Mouse (Mus musculus): ENCODE results near the gene Gm11983. TPM values are rescaled to one million over a fixed set of nuclear protein-coding genes. Genes with fewer than 3 reads are reported as not detected.
"Not testable (repeated sequence)": the region's sequence is repeated elsewhere in the genome, so short reads cannot be mapped to it uniquely, and the experiment has no call there.

Gene Gm11983
- total RNA-seq (2021): not detected

DNA sequence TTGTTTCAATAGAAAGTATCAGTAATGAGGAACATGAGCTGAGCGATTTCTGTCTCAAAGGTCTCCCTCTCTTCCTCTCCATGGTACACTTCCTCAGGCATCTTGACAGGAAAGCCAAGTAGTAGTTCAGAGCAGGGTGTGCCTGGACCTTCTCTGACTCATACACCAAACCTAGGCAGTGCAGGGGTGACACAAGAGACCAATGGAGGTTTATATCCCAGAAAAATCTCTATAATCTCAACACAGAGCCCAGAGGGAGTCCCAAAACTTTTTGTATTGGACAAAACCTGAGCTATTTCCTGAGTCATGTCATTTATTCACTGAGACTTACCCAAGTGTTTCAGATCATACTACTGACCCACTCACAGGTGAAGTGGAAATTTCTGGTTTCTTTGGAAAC lies at the start of gene Gm11983:
TSS of gene Gm11983 (minus strand) at position 101 of the 400 bp plus-strand sequence.
- no peak for DNase-seq

DNA sequence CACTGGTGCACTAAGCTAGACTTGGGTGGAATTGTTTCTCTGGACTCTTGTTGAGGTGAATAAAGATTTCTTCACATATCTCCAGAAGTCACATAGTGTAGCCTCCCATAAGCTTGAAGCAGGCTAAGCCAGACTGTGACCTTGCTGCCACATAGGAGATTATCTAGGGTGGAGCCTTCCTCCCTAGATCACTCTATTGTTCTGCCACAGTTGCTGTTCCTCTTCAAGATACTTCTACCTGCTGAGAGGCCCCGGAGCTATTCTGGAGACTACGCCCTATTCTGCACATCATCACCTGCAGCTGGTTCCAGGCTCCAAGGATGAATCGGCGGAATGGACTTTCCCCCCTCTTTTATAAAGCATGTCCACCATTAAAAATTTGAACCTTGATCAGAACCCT lies 45.6 kb upstream of the Gm11983 start:
- DNase-seq: not testable (repeated sequence)

DNA sequence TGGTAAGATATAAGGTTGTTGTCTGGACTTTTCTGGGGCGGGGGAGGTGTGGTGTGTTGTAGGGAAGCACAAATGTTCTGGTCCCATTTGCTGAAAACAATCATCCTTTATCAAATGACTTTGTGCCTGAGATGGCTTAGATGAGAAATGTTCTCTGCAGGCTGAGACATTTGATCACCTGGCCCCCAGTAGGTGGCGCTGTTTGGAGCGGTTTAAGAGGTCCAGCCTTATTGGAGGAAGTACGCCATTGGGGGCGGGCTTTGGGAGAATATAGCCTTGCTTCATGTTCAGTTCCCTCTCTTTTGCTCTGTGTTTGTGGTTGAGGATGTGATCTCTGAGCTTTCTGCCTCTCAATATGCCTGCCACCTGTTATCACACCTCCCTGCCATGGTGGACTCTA lies 44.2 kb upstream of the Gm11983 start:
- peak; percentile 34 for DNase-seq

DNA sequence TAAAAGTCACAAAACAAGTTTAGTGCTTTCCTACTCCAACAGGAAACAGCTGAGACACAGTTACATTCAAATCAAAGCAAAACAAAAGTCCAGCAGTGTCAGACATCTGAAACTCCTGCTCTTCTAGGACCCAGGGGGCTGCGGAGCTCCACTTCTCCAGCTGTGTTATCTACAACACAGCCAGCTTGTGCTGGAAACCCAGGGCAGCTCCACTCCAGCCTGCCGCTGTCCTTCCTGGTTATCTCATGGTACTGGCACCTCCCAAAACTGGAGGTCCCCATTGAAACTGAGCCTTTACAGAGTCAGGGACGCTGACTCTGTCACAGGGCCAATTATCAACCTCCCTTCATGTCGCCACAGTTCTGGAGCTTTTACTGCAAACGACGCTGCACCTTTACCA lies 40.3 kb upstream of the Gm11983 start:
- DNase-seq: no peak

DNA sequence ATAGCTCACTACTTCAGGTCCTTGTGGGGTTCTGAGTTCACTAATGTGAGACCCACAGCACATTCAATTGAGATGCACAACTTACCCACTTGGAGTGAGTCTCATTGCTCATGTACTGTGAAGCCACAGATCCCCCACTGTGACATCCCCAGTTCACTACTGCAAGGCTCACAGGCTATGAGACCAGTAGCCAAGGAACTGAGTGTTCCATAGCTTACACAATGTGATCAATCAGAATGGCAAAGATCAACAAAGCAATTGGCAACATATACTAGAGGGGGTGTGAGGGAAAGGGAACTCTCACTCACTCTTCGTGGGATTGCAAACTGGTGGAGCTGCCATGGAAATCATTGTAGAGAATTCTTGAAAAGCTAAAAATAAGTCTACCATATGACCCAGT lies 33.5 kb upstream of the Gm11983 start:
- DNase-seq: no peak

DNA sequence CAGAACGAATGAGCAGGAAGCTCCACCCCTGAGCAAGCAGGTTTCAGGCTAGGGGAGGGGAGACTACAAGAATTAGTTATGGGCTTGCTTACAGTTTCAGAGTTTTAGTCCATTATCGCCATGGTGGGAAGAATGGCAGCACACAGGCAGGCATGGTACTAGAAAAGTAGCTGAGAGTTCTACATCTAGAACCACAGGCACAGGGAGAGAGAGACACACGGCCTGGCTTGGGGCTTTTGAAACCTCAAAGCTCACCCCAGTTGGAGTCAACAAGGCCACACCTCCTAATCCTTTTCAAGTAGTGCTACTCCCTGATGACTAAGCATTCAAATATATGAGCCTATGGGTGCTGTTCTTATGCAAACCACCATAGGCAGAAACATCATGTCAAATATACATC lies 28.1 kb upstream of the Gm11983 start:
- no peak for DNase-seq

DNA sequence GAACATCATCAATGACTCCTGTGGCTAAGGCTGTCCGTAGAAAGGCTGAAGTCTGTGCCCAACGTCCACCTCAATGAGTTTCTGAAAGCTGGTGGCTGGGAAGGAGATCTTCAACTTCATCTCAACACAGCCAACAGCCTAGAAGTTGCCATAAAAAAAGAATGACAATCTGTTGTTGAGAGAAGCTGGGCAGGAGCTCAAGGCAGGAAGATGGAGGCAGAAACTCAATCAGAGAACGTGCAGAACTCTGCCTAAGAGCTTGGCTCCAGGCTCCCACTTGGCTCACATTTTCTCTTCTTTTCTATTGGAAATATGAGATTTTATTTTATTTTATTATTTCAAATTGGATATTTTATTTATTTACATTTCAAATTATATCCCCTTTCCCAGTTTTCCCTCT lies 24.7 kb upstream of the Gm11983 start:
- DNase-seq: no peak

DNA sequence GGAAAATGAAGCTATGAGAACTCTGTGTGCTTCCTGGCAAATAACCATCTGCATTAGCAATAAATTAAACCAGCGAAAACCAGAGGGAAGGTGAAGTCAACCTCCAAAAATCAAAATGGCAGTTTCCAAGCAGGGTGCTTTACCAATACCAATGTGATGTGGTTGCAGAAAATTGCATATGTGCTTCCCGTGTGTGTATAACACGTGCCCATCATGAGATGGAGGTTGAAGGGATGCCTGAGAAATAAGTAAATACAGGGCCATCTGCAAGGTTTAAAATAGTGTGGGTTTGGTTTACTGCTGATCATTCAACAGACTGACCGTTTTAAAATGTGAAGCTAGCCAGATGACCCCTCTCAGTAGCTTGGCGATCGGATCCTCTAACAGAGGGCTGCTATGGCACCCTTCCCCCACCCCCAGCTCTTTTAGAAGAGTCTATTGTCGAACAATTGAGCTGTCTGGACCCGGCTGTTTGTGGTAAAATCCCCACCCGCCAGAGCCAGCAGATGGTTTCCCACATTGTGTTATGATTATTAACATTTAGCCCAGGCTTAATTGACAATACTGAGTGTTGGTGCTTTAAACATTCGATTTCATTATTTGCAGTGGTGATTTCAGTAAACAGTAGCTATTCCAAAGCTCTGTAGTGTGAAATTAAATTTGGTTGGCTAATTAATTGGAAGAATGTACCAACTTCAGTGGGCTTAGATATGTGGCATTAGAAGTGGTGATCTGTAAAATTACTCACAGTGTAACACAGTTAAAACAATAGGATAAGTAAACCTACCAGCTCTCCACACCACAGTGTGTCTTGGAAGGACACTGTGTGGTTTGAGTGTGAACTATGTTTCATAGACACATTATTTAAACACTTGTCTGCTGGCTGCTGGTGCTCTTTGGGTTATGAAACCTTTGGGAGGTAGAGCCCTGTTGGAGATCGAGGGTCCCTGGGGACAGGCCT lies 22.7 kb upstream of the Gm11983 start:
- no peak for DNase-seq

DNA sequence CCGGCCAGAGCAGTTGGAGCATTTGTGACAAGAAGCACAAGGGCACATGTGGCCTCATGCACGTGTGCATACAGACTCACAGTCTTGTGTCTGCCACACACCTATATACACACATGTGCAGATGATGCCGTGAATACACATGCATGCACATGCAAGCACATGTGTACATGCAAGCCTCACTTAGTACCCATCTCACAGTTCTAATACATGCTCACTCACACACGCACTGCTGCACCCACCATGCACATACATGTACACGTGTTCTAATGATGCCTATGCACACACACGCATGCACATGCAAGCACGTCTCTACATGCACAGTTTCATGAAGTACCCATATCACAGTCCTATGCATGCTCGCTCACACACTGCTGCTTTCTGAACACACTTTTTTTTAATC lies 21.6 kb upstream of the Gm11983 start:
- no peak for DNase-seq

DNA sequence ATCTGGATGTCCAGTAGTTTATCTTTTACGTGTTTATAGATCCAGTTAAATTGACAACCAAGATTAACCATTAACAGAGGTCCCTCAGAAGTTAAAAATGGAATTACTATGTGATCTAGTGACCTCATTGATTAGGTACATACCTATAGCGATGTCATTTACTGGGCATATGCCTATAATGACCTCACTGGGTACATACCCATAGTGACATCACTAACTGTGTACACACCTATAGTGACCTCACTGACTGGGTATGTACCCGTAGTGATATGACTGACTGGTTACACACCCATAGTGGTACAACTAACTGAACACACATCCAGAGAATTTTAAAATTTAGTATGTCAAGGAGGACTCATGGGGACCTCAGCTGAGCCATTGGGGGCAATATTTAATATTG lies 18.5 kb upstream of the Gm11983 start:
- DNase-seq: no peak

DNA sequence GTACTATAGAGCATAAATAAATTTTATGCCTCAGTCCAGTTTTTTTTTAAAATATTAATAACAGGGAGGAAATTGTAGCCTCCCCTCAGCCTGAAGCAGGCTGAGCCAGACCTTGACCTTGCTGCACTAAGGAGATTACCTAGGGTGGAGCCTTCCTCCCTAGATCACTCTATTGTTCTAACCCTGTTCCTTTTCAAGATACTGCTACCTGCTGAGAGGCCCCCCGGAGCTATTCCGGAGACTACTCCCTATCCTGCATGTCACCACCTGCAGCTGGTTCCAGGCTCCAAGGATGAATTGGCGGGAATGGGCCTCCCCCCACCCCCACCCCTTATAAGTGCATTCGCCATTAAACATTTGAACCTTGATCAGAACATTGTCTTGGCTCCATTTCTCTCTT lies 15.9 kb upstream of the Gm11983 start:
- DNase-seq: not testable (repeated sequence)

DNA sequence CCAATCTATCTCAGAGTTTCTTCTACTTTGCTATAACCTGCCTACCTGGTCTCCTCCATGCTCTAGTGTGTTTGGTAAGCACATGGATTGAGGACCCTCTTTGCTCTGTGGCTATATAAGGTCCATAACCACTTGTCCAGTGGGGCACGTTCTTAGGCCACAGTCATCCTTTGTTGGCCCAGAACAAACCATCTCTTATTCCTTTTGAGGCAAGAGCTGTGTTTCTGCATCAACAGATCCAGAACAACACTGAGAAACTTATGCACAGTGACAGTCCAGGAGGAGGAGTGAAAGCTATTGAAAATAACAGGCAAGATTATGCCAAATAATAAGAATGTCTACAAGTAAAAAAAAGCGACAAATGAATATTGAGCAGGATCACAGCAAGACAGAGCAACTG lies 6.4 kb upstream of the Gm11983 start:
- no peak for DNase-seq

DNA sequence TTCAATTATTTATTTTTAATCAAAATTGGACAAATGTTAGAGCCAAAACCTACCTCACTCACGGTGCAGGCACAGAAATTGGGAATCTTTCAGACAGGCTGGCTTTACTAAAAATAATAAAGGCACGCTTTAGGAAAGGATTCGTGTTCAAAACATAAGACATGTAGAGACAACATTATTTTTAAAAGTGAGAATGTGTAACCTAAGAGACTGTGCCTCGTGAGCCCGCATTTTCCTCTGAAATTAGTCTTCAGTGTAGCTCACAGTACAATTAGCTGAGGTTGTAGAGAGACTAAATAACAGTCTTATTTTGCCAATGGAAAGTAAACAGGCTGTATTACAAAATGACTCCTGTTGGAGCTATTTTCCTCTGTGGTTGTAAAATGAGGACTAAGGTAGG lies 4.7 kb upstream of the Gm11983 start:
- no peak for DNase-seq

DNA sequence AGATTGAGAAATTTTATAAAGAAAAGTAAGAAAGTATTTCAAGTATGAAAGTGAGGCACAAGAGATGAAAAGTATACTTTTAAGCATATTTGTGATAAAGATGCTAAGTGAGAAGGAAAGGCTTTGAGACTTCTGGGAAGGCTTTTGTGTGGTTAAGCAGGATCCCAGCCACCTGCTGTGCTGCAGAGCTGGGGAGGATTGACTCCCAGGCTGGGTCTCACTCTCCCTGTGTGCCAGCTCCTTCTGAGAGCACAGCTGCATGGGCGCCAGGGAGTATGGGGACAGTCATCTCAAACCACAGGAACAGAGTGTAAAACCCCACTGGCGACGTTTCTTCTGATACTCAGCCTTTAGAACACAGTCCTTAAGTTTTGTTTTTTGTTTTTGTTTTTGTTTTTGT lies 3.3 kb upstream of the Gm11983 start:
- DNase-seq: no peak

DNA sequence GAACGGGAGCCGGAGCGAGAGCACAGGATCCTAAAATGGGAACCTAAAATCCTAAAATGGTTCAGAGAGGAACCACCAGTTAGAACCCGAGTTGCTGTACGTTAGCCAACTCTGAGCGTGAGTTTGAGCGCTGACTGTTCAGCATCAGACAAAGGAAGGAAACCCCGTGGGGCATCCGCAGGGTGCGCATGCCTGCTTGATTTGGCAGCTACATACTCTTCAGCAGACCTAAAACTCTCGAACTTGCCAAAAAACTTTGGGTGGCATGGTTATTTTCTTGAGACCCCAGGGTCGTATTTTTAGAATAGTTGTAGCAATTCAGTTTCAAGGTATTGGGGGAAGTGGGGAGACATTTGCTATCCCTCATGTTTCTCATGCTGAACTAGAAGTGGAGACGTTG lies 2.8 kb downstream of the Gm11983 start:
- no peak for DNase-seq

DNA sequence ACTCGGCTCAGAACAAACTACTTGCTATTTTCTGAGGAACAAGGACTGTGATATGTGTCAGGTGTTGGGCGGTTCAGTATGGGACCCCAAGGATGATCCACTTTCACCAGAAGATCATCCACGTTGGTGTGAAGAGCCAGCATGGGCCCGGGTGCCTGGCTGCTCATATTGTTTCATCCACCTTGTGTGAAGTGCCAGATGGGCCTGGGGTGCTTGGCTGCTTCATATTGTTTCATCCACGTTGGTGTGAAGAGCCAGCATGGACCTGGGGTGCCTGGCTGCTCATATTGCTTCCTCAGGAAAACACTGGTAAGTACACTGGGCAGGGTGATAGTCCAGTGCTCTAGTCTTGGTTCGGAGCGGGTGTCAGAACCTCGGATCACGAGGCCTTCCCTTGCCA lies 3.7 kb downstream of the Gm11983 start:
- no peak for DNase-seq

DNA sequence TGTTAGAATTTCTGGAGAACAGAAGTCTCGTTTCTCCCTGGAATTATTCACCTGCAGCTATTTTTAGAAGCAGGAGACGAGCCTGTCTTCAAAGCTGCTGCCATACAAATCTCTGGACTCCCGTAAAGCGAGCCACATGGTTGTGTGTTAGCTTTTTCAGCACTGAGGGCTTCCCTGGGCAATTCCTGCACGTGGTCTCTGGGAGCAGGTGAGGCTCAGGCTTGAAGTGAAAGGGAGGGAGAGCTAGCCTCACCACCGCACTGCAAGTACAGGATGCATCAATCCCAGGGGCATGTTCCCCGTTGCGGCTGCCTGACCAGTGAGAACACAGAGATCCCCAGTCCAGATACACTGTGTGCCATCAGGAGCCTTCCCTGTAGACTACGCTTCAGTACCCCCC lies 5.5 kb downstream of the Gm11983 start:
- no peak for DNase-seq

DNA sequence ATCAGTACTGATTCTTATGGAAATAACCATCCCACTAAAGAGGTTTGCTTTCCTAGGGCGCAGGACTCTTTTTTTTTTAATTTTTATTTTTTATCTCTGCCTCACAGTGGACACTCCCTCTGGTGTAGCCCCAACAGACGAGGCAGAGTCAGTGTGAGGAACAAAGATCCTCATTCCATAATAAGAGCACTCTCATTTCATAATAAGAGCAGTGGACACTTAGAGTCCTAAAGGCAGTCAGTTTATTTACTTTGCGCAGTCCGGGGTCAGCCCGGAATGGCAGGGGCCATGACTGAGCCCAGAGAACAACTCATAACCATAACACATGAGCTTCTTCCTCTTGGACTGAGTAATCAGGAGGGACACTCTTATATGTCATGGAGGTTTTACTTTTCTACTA lies 9.3 kb downstream of the Gm11983 start:
- no peak for DNase-seq

DNA sequence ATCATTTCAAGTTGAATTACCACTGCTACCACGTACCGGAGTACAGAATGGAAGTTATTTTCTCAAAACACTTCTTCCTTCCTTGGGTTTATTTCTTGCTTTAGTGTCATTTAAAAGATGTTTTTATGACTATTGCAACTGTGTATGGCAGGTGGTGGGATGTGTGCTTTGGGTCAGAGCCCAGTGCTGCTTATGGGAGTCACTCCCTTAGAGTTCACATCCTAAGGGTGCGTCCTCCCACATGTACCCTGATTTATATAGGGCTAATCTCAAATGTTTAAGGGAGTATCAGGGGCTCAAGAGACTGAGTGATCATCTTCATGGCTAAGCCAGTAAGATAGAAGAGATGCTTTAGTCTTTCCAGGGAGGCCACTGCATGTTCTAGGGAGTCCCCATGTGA lies 11.3 kb downstream of the Gm11983 start:
- no peak for DNase-seq

DNA sequence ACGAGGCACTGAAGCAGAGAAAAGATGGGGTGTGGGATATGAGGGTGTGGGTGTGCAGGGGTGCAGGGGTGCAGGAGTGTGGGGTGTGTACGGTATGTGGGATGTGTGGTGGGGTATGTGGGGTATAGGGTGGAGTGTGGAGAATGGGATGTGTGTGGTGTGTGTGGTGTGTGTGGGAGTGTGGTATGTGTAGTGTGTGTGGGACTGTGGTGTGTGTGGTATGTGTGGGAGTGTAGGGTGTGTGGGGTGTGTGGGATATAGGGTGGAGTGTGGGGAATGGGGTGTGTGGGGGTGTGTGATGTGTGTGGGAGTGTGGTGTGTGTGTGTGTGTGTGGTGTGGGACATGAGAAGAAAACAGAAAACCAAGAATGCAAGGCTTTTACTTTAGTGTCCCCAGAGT lies 14.3 kb downstream of the Gm11983 start:
- no peak for DNase-seq

DNA sequence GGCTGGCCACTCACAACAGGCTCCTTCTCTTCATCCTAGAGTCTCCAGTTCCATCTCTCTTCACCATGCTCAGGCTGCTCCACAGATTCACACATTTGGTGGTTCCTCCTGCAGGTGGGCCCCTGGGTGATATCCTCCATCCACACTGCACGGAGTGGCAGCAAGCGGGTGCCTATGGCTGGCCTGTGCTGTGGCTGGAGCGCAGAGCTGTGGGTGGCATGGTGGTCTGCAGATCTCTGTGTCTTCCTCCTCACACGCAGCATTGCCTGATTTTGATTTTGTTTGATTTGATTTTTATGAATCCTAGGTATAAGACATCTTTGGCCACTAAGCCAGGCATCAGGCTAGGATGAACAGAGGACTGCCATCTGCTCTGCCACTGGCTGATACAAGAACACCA lies 23.0 kb downstream of the Gm11983 start:
- DNase-seq: no peak

DNA sequence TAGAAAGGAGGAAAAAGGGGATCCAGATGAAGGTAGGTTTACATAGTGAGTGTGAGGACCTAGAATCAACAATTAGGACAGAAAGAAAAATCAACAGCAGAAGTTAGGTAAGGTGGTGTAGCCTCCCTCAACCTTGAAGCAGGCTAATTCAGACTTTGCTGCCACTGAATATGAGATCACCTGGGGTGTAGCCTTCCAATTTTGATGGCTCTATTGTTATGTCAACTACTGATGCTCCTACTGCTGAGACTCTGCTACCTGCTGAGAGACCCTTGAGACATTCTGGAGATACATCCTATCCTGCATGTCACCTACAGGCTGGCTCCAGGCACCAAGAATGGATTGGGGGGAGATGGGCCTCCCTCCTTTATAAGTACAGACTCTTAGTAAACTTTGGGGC lies 34.6 kb downstream of the Gm11983 start:
- not testable (repeated sequence) for DNase-seq

DNA sequence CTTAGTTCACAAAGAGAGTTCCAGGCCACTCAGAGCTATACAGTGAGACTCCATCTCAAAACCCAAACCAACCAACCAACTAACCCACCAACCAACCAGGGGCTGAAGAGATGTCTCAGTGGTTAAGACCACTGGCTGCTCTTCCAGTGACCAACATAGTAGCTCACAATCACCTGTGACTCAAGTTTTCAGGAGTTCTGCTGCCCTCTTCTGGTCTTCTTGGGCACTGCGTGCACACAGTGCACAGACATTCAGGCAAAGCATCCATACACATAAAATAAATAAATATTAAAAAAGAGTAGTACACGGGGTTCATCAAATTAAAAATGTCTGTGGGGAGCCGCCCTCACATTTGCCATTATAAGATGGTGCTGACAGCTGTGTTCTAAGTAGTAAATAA lies 46.8 kb downstream of the Gm11983 start:
- DNase-seq: peak; percentile 16

Data from heart, postnatal 4 days (tissue).